Mouse (Mus musculus) MN1 (cell line): ENCODE results near the gene Hspa14.
A peak's percentile ranks its signal among the peaks of the same experiment; 100 is the strongest.

Source experiments
- DNase-seq: peaks from one replicate; pipeline ENCODE4 v3.0.0-alpha.2; 2016; ENCODE audit warnings: low spot score

Gene Hspa14

DNA sequence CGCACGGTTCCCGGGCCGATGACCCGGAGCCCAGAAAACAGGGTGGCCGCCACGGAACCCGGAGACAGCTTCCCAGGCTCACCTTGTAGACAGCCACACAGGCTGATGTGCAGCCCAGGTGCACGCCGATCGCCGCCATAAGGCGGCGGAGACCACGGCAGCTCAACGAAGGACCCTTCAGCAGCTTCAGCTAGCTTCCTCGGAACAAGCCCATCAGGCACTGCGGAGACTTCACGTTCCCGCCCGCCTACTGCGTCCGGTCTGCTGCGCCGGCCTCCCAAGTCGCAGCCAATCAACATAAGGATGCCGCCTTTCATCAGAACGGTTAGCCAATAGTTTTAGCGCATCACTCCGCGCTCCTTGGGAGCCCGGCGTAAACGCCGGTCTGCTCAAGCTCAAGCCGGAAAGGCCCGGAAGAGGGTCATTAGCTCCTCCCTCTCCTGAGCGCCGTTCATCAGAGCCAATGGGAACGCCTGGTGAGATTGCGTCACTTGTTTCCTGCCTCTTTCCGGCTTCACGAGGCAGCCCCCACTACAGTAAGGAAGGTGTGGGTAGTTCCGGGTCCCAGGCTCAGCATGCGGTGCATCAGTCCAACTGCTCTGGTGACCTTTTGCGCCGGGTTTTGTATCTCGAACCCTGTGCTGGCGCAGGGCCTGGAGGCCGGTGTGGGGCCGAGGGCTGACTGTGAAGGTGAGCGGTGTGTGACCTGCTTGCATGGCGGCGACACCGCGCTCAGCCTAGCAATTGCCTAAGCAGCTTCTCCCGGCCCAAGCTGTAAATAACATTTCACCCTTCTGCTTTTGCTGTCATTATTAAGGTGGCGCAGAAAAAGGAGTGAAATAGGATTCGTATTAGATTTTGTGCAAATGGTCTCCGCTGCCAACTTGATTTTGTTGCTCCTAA, at the start of gene Hspa14, which contains the start of the genes Gm45902 and Cdnf:
Gene Hspa14 (minus strand): TSS at position 263 of the 903 bp plus-strand sequence.
Gene Gm45902 (minus strand): TSS at position 239 of the 903 bp plus-strand sequence.
Gene Cdnf (plus strand): TSS at position 479 of the 903 bp plus-strand sequence.
- DNase-seq, result peak; percentile 95

DNA sequence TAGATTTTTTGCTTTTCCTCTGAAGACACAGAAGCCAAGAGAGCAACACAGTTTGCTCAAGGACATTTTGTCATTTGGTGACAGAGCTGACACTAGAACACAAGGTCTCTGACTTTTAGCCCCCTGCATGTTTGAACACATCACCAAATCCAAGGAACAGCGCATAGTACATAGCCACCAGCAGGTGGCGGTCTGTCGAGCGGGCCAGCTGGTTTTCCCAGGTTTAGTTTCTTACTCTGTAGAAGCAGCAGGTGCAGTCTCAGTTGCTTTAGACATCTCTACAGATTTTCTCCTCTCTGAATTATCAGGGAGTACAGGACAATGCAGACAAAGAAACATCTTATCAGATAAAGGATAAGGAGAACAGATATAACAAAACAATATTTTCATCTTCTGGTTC, 34.0 kb upstream of the Hspa14 start:
- peak; percentile 24 for DNase-seq

DNA sequence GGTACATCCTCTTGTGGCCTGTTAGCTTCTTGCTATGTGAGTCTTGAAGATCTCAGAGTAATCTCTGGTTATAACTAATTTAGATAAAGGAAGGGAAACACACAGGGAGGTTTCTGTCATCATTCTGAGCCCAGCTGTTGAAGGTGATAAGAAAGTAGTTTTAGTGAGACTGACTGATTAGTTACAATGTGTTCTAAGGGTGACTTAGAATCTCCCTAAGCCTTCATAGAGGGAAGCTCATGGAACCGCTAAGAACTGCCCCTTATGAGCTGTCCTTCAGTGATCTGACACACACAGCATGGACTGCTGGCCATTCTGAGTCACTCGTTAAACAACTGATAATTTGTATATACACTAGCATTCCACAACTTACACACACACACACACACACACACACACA, 33.4 kb upstream of the Hspa14 start:
- no peak for DNase-seq

DNA sequence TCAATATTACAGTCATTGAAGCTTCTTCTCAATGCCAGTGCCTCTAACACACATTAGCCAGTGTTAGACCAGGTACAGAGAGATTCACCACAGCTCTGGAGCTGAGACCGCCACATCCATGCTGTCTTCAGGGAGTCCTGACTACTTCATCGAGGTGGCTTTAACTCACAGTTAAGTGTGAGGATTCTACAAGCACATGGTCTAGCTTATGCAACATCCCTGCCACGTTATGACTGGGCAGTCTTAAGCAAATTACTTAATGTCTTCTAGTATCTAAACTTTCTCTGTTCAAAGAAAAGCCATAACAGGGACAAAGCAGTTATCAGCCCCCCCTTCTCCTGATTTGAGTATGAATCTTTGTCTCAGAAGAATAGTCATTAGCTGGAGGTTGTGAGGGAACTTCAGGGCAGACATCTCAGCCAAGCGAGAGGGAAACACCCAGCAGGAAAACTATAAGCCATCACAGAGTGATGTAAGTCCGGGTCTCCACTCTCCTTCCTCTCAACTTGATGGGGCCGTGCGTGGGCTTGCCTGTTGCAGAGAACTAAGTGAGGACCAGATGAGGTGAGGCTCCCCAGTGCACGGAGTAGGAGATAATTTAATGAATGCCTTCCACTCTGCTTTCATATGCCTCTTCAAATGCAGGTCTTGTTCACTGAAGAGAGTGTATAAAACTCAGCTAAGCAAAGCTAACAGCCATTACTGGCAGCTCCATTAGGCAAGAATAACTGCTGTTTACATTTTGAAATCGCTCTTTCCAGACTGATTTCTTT, 28.9 kb upstream of the Hspa14 start:
- DNase-seq, result no peak

DNA sequence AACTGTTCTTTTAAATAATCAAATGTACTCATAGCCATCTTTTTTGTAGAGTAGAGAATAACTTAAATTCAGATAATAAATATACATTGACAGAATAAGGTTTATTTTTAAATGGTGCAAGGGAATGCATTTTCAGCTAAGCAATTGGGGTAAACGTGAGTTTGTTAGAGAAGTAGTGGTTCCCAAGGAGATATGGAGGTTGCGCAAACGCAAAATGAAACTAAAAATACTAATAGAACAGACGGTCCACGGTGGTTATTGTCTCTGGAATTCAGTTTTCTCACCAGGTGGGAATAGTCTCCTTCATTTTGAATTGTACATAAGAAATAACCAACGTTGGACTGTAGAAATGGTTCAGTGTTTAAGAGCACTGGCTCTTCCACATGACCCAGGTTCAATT, 13.7 kb upstream of the Hspa14 start:
- DNase-seq, result no peak

DNA sequence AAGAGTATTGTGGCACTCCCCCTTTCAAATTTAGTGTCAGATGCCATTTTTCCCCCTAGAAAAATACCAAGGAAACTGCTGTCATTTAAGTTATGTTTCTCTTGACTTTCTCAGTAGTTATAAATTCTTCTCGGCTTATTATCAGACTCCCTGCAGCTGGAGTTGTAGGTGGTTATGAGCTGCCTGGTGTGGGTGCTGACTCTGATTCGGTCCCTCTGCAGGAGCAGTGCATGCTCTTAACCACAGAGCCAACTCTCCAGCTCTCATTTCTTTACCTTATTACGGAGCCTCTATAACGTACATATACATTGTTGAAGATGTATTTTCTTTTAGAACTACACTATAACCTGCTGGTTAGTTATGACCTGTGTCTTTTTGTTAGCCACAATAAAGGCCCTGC, 9.9 kb upstream of the Hspa14 start:
- no peak for DNase-seq

DNA sequence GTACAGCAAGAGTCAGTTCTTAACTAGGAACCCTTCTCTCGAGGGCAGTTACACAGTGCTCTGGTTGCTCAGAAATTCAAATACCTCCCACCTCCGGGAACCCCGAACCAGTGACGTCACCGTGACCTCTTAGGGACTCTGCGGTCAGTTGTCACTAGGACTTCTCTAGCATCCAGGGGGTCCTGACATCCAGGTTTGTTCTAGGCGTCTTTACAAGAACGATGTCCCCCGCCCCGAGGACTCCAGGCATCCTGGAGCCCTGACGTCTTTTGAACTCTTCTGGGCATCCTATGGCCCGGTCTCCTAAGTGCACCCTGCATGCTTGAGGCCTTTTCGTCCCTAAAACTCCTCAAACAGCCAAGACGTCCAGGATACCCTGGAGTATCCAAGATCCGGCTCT, 538 bp downstream of the Hspa14 start:
- DNase-seq, result peak; percentile 36

DNA sequence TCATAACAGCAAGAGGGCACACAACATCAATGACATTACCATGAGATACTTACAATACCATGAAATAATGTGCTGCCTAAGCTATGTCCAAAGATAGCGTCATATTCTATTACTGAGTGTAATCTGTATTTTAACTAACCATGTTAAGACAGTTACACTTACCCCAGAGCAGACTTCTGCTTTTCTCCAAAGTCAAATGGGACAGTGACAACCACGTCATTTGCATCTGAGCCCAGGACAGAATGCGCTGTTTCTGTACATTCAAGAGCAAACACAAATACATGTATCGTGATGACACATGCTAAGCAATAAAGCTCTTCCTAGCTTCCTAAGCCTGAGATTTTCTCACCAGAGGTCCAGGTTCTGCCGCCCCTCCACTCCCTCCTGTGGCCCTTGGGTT, 11.7 kb downstream of the Hspa14 start:
- DNase-seq, result no peak

DNA sequence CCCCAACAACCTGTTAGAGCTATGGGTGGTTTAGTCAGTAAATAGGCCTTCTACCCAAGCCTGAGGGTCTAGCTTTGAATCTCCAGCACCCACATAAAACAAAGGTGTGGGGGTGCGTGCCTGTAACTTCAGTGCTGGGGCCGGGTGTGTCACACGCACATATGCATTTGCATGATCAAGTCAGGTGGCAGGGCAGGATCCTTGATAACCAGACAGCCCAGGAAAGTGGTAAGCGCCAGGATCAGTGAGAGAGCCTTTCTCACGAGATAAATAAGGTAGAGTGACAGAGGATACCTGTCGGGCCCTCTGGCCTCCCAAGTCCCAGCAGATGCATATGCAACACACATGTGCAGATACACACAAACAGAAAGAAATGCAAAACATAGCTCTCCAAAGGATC, 13.1 kb downstream of the Hspa14 start:
- no peak for DNase-seq

DNA sequence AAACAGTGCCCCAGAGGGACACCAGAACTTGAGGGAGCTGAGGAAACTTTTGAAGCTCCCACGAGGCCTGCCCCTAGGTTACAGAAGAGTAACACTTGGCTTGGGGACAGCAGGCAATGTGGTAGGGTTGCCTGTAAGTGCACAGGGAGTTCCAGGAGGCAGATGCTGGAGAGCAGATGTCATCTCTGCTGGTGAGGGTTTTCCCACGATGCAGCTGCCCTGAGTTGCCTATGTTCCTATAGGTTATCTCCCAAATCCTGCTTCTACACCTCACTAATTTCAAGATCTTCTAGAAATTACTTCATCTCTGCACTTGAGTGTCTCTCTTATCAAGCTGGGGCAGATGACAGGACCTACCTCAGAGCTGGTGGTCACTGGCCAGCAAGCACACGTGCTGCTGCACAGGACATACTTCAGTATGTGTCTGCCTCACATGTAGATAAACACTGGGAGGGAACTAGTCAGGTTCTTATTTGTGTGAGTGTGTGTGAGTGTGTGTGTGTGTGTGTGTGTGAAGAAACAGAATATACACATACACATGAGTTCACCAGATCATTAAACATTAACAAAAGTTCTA, 18.7 kb downstream of the Hspa14 start:
- no peak for DNase-seq

DNA sequence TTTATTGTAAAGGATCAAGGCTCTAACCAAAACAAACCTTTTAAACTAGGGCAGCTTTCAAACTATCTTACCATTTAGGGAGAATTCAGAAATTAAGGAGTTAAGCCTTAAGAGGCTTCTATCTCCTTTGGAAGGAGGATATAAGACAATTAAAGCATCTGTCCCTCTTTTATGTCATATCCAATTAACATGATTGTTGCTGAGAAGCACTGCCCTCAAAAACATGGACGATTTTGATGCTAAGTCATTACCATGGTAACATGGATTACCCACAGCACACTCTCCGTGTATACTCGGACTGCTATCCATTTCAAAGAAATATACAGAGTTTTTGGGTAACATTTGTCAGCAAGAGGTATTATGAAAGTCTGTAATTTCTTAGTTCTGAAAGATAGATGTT, 22.8 kb downstream of the Hspa14 start:
- no peak for DNase-seq

DNA sequence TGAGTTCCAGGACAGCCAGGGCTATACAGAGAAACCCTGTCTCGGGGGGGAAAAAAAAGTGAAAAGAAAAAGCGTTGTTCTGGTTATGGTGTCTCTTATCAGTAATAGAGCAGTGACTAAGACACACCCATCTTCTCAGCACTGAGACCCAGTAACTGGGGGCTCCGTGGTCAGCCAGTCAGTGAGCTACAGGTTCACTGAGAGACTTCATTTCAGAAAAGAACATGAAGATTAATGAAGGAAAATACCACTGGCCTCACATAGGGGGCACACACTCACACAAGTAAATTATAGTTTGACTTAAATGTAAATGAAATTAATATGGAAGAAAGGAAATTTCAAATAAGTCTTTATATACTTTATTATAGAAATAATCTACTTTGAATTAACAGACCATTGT, 32.4 kb downstream of the Hspa14 start:
- no peak for DNase-seq

DNA sequence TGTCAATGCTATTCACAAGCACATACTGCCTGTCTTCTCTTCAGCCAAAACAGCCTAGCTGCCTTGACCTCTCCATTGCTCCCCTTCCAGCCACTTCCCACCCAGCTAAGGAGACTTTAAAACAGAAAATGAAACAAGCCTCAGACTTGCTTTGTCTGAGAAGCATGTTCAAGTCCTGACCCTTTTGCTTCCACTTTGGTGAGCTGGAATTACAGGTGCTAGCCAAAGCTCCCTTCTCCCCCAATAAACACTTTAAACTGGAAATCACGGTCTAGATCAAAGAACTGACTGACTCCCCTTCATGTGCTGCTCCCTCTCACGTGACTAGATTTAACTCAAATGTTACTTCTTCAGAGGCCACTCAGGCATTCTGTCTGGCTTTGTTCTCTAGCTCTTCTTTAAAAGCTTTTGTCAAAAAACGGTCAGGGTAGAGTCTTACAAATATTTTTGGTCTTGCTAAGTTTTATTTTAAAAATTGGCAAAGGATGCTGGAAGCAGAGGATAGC, 36.8 kb downstream of the Hspa14 start:
- peak; percentile 12 for DNase-seq

DNA sequence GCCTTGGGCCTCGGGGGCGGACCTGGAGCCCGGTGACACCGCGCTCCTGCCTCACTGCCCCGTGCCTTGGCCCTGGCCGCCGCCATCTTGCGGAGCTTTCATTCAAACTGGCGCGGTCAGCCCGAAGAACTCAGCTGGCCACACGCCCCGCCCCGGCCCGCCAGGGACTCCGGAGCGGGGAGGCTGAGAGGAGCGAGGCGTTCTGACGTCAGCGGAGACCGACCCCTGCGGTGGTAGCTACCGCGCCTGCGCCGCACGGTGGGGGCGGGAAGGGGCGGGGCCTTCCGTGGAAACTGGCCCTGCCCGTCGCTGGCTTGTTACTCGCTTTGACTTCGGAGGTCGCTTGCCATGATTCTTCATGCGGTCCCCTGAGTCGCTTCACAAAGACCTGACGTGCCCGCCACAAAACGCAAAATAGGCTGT, 37.7 kb downstream of the Hspa14 start, which contains the start of gene Suv39h2:
Gene Suv39h2 (minus strand): TSS at position 171 of the 423 bp plus-strand sequence.
- DNase-seq, result peak; percentile 93

DNA sequence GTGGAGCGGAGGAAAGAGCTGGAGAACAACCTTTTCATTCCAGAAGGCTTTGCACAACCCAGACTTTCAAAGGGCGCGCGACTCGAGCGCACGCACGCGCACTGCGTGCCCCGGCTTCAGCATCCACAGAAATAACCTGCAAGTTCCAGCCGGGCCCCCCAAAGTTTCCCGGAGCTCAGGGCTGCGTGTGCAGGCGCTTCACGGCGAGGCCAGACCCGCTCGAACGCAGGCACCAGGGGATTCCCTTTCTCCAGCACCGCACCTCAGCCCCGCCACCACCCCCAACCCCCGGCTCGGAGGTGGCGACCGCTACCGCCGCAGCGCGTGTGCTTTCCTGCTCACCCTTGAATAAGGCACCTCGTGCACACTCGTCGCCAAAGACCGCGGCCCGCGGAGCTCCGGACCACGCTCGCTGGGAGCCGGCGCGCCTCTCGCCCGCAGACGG, 38.2 kb downstream of the Hspa14 start:
- peak; percentile 43 for DNase-seq

DNA sequence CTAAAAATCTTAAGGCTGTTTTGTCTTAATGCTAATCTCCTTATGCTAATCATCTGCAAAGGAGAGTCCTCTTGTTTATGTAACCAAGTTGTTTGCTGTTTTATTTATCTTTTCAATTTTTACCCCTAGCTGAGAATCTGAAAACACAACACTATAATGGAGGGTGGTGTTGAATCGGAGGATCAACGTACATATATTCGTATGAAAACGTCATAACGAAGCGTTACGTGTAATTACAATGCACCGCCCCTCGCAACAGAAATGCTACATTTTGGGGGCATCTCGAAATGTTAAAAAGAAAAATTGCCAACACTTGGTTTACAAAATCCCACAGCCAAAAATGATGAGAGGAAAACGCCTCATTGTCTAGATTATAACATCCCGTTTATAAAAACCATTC, 38.7 kb downstream of the Hspa14 start:
- DNase-seq, result peak; percentile 5

DNA sequence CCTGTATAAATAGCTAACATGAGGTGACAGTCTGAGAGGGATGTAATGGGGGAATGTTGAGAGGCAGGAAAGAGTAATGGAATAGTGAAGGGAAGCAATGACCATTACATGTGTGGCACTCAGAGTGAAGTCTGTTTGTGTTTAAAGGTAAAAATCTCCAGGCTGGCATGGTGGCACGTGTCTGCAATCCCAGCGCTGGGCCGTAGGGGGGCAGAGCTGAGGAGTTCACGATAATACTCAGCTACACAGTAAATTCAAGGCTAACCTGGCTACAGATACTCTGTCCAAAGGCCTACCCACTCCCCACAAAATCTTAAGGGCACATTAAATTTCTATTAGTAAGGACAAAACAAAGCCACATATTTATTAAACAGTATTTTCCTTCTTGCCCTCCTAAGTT, 56.0 kb downstream of the Hspa14 start:
- no peak for DNase-seq

DNA sequence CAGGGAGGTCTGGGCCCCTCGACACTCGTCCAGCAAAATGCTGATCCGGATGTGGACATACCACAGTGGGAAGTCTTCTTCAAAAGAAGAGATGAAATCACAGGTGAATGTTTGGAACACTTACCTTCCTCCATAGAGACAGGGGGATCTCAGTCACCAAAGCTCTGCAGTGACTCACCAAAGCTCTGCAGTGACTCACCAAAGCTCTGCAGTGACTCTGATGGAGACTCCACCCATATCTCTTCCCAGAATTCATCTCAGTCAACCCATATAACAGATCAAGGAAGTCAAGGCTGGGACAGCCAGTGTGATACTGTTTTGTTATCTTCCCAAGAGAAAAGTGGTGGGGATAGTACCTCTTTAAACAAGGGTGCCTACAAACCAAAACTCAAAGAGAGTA, 59.5 kb downstream of the Hspa14 start:
- no peak for DNase-seq

DNA sequence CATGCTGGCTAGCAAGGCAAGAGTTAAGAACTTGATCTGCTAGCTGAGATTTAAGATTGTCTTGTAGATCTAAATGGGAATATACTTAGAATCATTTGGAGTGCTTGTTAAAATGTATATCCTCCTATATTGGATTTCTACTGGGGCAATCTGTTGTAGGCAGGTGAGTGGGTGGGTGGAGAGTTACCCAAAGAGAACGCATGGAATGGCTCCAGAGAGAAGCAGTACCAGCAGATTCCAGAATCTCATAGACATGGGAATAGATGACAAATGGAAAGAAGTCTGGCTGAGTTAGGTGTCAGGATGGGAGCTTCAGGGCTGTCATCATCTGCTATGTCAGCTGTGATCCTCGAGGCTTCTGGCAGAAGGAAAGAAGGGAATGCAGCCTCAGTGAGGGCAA, 63.2 kb downstream of the Hspa14 start:
- no peak for DNase-seq

DNA sequence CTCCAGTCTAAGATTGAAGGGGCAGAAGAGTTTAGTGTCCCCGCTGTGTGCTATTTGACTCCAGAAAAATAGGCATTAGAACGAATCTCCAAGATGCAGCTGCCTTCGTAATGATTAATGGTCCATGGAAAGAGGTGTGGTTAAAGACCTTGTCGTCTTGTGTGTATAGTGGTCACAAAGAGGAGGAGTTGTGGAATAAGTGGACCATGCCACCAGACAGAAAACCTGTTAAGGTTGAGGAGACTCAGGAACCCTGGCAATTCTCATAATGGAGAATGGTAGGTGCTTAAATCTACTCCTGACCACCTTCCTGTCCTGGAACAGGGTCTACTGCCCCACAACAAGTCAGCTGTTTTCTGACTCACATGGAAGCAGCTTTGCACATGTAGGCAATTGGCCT, 66.6 kb downstream of the Hspa14 start:
- no peak for DNase-seq

DNA sequence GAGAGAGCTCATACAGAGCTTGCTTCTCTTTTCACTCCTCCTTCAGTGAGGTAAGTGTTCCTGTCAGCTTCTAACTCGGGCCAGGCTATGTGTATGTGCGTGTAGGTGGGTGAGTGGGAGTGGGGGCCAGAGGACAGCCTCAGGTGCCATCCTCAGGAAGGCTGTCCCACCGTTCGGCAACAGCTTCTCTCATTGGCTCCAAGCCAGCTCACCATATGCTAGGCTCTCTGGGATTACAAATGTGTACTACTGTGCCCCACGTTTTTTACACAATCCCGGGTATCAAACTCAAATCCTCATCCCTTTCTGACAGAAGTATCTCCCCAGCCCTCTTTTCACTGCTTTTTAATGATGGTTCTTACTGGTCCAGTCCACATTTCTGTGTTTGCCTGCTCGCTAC, 68.4 kb downstream of the Hspa14 start:
- no peak for DNase-seq
